Mouse (Mus musculus) left cerebral cortex, adult 2 months (tissue): ENCODE results near the gene Mettl22. TPM values are rescaled to one million over a fixed set of nuclear protein-coding genes. Genes with fewer than 3 reads are reported as not detected.

ENCODE experiments used
- DNase-seq, 2 experiments: peaks; one replicate each; pipeline ENCODE4 v3.0.0; 2021 to 2022; ENCODE audit warnings: low spot score in 2 of 2, mixed read lengths in 1 of 2; ENCODE audit errors: extremely low spot score in 1 of 2
- H3K27ac ChIP-seq: fragments of 200-600 bp; 2 replicates; pipeline ENCODE4 v1.8.1; 2022
- H3K4me3 ChIP-seq: fragments of 200-600 bp; 2 replicates; pipeline ENCODE4 v1.8.1; 2022
- CTCF ChIP-seq: fragments of 200-600 bp; IDR thresholded peaks from 2 replicates; pipeline ENCODE4 v1.8.1; 2022; ENCODE audit warnings: antibody characterized with exemption, mild to moderate bottlenecking, moderate library complexity
- intact Hi-C: fragments of 180-260 bp; cut with DNase I; formaldehyde crosslinking; loops from one replicate; pipeline ENCODE4 v1.15.1; 2025
- total RNA-seq, 2 experiments: library from RNA; stranded (reverse); gene quantifications; 2 replicates each; pipeline ENCODE4 v1.2.3; 2021

Mettl22 gene
- total RNA-seq, 2 experiments from 2014 or later, result 25.3 to 29.6 TPM

GRCm38 (mm10) chr16:8513236-8513906, 42.8 kb downstream of the Mettl22 start, which contains the start of gene Abat:
Gene Abat, plus strand, starts transcription at chr16:8513429.
- no peak for TF ChIP-seq CTCF
- peak within 1 kb of the TSS; percentile 87 for H3K4me3 ChIP-seq
- intact Hi-C loops, result no loop called here
- peak; percentile 94 to 96 for DNase-seq
- peak within 1 kb of the TSS; percentile 89 for H3K27ac ChIP-seq

GRCm38 (mm10) chr16:8514180-8514579, 43.6 kb downstream of the Mettl22 start:
- peak overlapping the region; percentile 87 for H3K4me3 ChIP-seq
- no peak overlapping the region for H3K27ac ChIP-seq
- intact Hi-C loops, result no loop called here
- no peak for TF ChIP-seq CTCF
- no peak for DNase-seq

- no peak overlapping the region for H3K4me3 ChIP-seq
- TF ChIP-seq CTCF, result no peak
- H3K27ac ChIP-seq, result no peak overlapping the region
- intact Hi-C loops, result no loop called here
- no peak for DNase-seq
Observed at GRCm38 (mm10) chr16:8520525-8520924, 49.9 kb downstream of the Mettl22 start.

GRCm38 (mm10) chr16:8521322-8521721, 50.7 kb downstream of the Mettl22 start:
- no peak for TF ChIP-seq CTCF
- no peak overlapping the region for H3K27ac ChIP-seq
- DNase-seq, result no peak
- H3K4me3 ChIP-seq, result no peak overlapping the region
- intact Hi-C loops, result no loop called here

- no peak for TF ChIP-seq CTCF
- intact Hi-C loops, result no loop called here
Observed at GRCm38 (mm10) chr16:8523480-8524144, 53.0 kb downstream of the Mettl22 start.

DNA sequence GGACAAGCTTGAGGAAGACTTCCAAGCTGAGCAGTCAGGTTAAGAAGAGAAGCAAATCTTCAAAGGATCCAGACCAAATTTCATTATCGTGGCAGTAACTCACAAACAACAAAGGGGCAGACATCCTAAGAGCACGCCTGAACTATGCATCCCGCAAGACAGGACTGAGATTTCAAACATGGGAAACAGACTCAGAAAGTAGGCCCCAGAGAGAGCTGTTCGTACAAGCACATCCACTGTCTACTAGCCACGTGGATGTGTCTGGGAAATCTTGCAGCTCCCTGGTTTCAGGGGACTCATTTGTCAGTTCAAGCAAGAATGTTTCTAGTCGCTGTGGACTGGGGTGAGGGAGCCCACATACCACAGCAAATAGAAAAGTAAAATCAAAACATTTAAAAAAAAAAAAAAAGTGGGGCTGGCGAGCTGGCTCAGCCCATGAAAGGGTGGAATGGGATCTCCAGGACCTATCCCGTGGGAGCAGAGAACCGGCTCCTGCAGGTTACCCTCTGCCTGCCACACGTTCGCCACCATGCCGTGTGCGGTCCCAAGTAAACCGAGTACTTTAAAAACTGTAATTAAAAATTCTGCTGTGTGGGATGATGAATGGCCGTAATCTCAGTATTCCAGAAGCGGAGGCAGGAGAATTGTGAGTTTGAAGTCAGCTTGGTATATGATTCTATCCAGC, 53.7 kb downstream of the Mettl22 start:
- no peak for DNase-seq
- Histone ChIP-seq H3K27ac (no peak overlapping the region), H3K4me3 (no peak overlapping the region)
- intact Hi-C loops, result no loop called here
- TF ChIP-seq CTCF, result no peak

More at GRCm38 (mm10) chr16:8523480-8524144, 53.0 kb downstream of the Mettl22 start:
- DNase-seq, result peak; percentile 25 to 51
- Histone ChIP-seq H3K27ac (no peak overlapping the region), H3K4me3 (no peak overlapping the region)

- Histone ChIP-seq H3K27ac (no peak overlapping the region), H3K4me3 (no peak overlapping the region)
- intact Hi-C loops, result no loop called here
- DNase-seq, result no peak
- TF ChIP-seq CTCF, result no peak
Observed at GRCm38 (mm10) chr16:8525293-8525692, 54.7 kb downstream of the Mettl22 start.

- intact Hi-C loops, result no loop called here
- H3K4me3 ChIP-seq, result no peak overlapping the region
- TF ChIP-seq CTCF, result no peak
- DNase-seq, result no peak
- H3K27ac ChIP-seq, result no peak overlapping the region
Observed at GRCm38 (mm10) chr16:8525877-8526276, 55.3 kb downstream of the Mettl22 start.

DNA sequence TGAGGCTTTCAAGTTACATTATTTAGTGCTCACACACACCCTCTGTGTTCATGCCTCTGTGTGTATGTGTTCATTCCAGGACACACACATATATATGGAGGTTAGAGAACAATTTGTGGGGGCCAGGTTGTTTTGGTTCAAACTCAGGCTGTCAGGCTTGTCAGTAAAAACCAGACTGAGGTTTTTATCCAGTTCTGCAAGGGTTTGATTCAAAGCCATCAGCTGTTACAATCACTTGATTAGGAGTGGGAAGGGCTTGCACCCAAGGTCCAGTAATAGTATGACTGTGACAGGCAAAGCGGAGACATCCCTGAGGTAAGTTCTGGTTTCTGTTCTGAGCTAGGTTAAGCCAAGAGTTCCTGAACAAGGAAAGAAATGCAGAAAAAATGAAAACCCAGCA, 58.8 kb downstream of the Mettl22 start:
- Histone ChIP-seq H3K4me3 (no peak overlapping the region), H3K27ac (no peak overlapping the region)
- TF ChIP-seq CTCF, result no peak
- intact Hi-C loops, result no loop called here
- DNase-seq, result no peak

DNA sequence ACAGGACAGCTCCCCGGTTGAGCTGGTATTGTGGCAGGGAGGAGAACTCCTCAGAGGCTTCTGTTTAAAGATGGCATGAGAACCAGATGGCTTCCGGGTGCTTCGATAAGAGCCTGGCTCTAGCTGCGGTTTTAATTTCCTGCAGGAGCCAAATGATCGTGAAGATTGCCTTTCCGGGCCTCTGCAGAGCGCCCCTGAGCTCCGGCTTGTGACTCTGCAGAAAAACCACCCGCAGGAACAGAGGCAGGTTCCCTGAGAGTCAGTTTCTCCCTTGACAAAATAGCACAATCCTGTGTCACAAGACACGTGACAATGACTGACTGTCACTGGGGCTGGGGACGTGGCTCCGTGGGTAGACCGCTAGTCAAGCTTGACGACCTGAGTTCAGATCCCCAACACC, 59.4 kb downstream of the Mettl22 start:
- Histone ChIP-seq H3K4me3 (no peak overlapping the region), H3K27ac (no peak overlapping the region)
- intact Hi-C loops, result no loop called here
- TF ChIP-seq CTCF, result no peak
- no peak for DNase-seq

DNA sequence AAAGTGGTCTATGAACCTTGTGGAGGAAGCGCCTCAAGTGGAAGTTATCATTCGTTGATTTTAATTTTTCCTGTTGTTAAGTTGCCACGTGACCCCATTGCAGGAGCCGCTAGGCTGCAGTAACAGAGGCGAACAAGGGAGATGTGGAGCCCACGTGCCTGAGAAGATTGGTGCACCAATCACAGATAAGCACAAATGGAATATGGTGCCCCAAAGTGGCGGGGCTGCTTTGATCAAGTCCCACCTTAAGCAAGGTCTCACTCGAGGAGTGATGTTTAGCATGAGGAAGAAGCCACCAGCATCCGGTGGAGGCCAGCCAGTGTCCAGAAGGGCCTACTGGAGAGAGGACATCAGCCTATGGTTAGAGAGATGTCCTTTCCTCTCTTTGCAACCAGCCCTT, 61.9 kb downstream of the Mettl22 start:
- intact Hi-C loops, result no loop called here
- no peak overlapping the region for H3K4me3 ChIP-seq
- no peak for DNase-seq

GRCm38 (mm10) chr16:8532894-8533293, 62.3 kb downstream of the Mettl22 start:
- no peak overlapping the region for H3K4me3 ChIP-seq
- no peak for DNase-seq
- intact Hi-C loops, result no loop called here
- no peak overlapping the region for H3K27ac ChIP-seq
- no peak for TF ChIP-seq CTCF

More for the DNA sequence above, 61.9 kb downstream of the Mettl22 start:
- no peak overlapping the region for H3K27ac ChIP-seq
- TF ChIP-seq CTCF, result no peak
